Mouse (Mus musculus) megakaryocyte, embryonic 14.5 days (primary cell): ENCODE results near the gene Hira.

Experiments used
- FLI1 ChIP-seq: IDR thresholded peaks from 2 replicates; pipeline ENCODE4 v1.6.1; 2012; ENCODE audit warnings: low read length, inconsistent platforms, mixed read lengths
- GATA1 ChIP-seq: IDR thresholded peaks from 3 replicates; pipeline ENCODE4 v1.6.1; 2012; ENCODE audit warnings: mixed read lengths, low read length, inconsistent platforms, borderline replicate concordance

GRCm38 (mm10) chr16:18976315-18976714, 99.5 kb downstream of the Hira start:
- TF ChIP-seq GATA1 (no peak), FLI1 (no peak)
